Mouse (Mus musculus) small intestine, adult 2 months (tissue): ENCODE data around the gene Antxr1.

Experiments
- CTCF ChIP-seq: fragments of 200-500 bp; IDR thresholded peaks from 2 replicates; pipeline ENCODE4 v1.5.1; 2012; ENCODE audit warnings: low read depth, mild to moderate bottlenecking, control low read depth, inconsistent platforms, low read length, moderate library complexity, mixed read lengths; ENCODE audit not compliant: insufficient replicate concordance, insufficient read length; ENCODE audit errors: extremely low read depth
- POLR2A ChIP-seq: fragments of 200-500 bp; IDR thresholded peaks from 2 replicates; pipeline ENCODE4 v1.6.1; 2012; ENCODE audit warnings: low read depth, mild to moderate bottlenecking, control low read depth, inconsistent platforms, low read length, moderate library complexity

DNA sequence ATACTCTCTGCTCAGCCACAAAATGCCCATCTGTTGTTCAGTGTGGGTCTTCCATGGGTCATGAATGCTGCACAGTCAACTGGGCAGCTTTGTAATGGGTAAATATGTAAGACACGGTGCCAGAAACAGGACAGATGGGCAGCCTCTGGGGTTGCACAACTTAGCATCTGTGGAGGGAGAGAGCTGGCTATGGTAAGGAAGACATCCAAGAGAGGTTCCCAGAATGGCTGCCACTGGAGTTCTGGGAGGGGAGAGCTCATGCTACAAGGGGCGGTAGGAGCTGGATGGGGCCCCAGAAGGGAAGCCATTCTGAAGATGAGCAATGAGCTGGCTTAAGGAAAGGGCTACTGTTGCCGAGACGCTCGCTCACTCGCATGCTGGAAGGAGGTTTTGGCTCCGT is 58.7 kb downstream of the Antxr1 start:
- no peak for TF ChIP-seq CTCF
- TF ChIP-seq POLR2A = no peak
